Mouse (Mus musculus) adrenal gland, adult (tissue): ENCODE data around the gene Tcirg1.

Experiments
- DNase-seq, 2 experiments: peaks; one replicate each; pipeline ENCODE4 v3.0.0; 2022 to 2023; ENCODE audit warnings: low spot score in 1 of 2; ENCODE audit not compliant: inconsistent age in 2 of 2

Tcirg1 gene

DNA sequence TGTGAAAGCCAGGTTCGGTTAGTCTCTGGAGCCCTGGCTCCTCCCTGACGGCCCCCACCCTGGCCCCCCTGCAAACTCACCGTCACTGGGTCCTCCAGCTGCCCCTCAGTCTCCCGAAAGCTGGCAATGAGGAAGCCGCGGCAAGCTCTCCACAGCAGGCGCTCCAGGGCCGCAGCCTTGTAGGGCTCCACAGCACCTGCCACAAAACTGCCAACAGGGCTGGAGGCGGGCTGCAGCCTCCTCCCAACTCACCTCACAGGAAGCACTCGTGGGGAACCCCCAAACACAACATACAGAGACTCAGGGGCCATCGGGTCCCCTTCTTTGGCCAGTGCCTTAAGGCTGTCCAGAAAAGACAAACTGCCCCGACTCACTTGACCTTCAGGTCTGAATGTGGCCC, 4.0 kb downstream of the Tcirg1 start:
- no peak for DNase-seq

DNA sequence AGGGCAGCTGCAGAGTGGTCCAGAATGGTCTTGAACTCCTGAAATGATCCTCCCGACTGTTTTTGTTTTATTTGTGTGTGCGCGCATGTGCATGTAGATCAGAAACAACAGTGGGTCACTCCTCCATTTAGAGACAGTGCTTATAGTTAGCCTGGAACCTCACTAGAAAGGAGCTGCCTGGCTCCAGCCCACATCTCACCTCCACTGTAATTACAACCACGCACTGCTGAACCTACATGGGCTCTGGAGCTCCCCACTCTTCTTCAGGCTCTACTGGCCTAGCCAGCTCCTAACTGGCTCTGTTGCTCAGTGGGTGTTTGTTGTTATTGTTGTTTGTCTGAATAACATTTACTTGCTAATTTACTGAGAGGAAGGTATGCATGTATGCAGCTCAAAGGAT, 7.3 kb downstream of the Tcirg1 start:
- no peak for DNase-seq

- no peak for DNase-seq
These were observed 8.0 kb downstream of the Tcirg1 start for GRCm38 (mm10) chr19:3898952-3899351.

- no peak for DNase-seq
These were observed 9.4 kb downstream of the Tcirg1 start for GRCm38 (mm10) chr19:3897557-3897956.

- no peak for DNase-seq
These were observed 10.7 kb downstream of the Tcirg1 start for GRCm38 (mm10) chr19:3896208-3896607.

DNA sequence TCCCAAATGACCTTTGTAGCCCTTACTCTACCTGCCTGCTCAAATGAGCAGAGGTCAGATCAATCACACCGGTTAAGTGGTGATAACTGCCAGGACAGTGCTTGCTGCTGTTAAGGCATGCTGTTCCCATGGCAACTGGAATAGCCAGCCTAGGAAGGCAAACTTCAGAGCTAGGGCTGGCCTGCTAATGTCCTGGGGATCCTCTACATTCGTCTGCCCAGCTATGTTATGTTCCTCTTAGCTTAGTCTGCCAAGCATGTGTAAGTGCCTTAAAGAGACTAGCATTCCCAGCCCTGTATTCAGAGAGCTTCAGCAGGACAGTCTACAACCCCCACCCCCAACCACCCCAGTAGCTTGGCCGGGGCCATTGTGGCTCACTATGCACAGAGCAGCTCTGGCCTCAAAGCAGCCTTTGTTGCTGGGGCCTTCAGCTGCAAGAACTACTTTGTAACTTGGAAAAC, 11.7 kb downstream of the Tcirg1 start:
- no peak for DNase-seq

- DNase-seq: no peak
These were observed 12.6 kb downstream of the Tcirg1 start for GRCm38 (mm10) chr19:3894294-3894693.

DNA sequence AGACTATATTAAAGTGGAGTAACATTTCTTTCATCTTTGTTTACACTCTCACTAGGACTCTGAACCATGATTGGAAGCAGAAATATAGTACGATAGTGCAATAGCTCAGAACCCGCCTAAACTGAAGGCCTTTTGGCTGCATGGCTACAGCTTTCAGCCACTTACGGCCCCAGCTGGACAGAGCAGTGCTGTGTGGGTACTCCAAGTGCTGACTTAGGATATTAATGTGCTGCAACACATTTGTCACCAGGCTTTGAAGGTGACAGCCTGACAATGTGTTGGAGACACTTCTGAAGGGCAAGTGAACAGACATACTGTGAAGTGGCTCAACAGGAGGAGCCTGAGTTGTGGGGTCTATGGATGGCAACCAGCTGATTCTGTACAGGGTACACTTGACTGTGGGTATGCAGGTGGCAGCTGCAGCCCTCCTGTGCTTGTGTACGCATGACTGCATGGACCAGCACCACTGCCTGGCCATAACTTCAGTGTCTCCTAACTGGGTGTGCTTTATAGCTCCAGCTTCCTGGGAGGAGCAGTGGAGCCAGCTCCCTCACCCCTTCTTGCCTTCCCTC, 13.3 kb downstream of the Tcirg1 start:
- no peak for DNase-seq

GRCm38 (mm10) chr19:3890181-3890580, 16.8 kb downstream of the Tcirg1 start:
- no peak for DNase-seq

- DNase-seq: no peak
These were observed 17.8 kb downstream of the Tcirg1 start for GRCm38 (mm10) chr19:3889096-3889495.

DNA sequence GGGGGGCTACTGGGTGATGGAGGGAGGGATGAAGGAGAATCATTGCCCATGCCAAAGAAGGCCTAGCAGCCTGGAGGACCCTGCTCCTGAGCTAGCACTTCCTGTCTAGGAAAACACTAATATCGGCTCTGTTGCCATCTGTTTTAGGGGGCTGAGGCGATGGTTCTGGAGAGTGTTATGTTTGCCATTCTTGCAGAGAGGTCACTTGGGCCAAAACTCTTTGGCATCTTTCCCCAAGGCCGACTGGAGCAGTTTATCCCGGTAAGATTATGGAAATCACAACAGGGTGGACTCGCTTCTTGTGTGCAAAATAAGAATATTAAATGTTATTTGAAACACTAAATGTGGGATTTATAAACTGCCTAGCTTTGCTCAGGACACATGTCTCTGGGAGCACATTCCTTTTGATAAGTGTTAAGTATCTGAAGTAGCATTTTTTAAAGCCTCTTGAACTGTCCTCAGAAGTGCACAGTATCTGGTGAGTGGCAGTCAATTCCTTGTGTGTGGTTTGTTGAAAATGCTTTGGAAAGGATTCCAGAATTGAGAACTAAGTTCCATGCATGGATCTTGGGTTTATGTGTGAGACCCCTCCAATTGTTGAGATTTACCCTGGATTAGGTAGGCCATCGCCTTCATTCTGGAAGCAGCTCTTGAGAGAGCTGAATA, 22.5 kb downstream of the Tcirg1 start:
- peak; percentile 35 to 77 for DNase-seq

DNA sequence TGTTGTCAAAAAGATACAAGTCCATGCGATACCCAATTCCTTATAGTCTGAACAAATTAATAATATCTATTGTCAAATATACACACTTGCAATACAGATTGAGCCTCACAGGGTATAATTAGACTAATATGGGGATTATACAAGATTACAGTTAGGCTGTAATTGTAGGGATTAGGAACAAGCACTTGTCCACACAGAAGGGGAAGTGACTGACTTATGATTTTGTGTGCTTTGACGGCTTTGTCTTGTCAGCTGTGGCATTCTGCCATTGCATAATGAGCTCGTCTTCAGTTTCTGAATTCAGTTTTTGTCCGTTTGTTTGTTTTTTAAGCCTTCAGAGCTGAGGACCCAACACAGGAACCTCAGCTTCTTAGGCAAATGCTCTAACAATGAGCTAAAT, 24.7 kb downstream of the Tcirg1 start:
- no peak for DNase-seq

DNA sequence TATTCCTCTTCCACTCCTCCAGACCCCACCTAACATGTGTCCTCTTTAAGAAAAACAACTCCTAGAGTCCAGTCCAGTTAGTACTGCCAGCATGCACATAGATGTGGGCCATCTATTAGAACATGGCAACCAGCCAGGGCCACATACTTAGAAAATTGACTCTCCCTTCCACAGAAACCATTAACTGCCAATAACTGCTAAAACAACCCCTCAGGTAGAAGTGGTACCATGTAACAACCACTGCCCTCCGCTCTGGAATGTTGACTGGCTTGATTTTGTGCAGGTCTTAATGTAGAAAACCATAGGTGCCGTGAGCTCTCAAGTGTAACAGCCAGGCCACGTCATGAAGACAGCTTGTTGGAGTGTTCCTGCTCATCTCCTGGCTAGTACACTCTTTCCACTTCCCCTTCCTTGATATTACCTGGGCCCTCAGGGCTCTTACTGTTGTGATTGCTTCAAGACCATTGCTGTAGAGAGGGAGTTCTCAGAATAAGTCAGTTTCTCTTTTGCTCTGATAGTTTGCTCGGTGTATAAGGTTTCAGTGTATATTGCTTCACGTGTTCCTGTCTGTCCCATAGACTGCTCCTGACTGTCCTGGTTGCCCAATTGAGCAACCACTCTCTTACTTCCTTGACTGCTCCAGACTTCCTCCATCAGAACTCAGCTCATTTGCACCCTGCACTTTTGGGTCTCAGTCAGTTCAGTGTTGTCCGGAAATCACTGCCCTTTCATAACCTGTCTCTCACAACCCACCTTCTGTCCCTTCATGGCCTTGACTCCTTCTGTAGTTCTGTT, 26.7 kb downstream of the Tcirg1 start:
- no peak for DNase-seq

GRCm38 (mm10) chr19:3875045-3875444, 31.9 kb downstream of the Tcirg1 start:
- DNase-seq: no peak

DNA sequence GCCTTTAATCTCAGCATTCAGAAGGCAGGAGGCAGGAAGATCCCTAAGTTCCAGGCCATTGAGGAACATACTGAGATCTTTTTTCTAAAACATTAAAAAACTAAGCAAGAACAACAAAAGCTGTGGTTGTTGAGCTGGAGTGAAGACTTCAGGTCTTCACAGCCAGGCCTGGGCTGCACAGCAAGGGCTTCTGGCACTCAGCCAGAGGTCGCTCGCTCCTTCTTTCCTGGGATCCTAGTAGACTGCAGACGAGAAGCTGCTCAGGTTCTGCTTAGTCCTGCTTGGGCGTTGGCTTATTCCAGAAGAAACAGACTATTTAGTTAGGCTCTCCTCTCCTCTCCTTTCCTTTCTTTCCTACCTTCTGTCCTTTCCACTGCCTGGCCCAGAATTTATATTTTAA, 34.6 kb downstream of the Tcirg1 start:
- peak in 1 of 2 experiments; percentile 71 for DNase-seq

- DNase-seq: peak in 1 of 2 experiments; percentile 76
These were observed 35.5 kb downstream of the Tcirg1 start for GRCm38 (mm10) chr19:3871468-3871867.

- DNase-seq: no peak
These were observed 38.6 kb downstream of the Tcirg1 start for GRCm38 (mm10) chr19:3868290-3868689.

DNA sequence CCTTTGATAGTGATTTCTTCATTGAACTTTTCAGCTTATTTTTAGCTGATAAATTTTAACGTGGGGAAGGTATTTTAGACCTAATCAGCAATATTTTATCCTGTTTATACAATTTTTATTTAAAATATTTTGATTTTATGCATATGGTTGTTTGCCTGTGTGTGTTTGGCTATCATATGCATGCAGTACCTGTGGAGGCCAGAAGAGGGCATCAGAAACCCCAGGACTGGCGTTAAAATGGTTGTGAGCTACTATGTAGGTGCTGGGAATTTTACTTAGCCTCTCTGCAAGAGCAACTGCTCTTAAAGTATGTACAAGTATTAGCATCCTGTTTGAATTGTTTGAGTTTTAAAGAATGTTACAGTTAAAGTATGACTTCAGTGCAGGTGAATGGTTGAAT, 42.0 kb downstream of the Tcirg1 start:
- no peak for DNase-seq

DNA sequence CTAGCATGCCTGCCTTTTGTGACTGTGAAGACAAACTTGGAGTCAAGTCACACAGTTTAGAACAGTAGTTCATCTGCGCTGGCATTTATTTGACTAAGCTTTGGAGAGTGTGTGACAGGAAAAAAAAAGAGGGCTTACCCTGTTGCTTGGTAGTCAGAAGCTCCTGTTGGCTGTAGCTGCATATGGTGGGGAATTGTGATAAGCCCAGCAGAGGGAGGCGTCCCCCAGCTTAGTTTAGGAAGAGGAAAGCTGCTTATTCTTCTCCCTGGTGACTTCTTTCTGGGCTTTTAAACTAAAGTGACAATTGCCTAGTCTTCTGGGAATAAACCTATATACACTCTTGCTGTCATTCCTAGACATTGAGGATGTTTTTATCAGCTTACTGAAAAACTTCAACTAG, 44.2 kb downstream of the Tcirg1 start:
- no peak for DNase-seq

DNA sequence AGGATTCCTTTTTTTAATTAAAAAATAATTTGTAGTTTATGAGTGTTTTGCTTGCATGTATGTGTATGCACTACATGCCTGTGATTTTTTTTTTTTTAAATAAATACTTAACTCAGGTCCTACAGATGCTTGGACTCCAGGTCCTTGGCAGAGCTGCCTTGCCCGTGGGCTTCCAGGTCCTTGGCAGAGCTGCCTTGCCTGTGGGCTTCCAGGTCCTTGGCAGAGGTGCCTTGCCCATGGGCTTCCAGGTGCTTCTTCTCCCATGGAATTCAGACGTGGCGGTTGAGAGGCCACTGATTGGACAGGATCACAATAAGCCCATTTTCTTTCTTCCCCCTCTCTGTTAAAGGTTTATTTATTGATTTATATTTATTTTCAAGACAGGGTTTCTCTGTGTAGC, 49.7 kb downstream of the Tcirg1 start:
- no peak for DNase-seq

- DNase-seq: peak; percentile 60 to 80
These were observed 51.3 kb downstream of the Tcirg1 start for GRCm38 (mm10) chr19:3855601-3856000.

DNA sequence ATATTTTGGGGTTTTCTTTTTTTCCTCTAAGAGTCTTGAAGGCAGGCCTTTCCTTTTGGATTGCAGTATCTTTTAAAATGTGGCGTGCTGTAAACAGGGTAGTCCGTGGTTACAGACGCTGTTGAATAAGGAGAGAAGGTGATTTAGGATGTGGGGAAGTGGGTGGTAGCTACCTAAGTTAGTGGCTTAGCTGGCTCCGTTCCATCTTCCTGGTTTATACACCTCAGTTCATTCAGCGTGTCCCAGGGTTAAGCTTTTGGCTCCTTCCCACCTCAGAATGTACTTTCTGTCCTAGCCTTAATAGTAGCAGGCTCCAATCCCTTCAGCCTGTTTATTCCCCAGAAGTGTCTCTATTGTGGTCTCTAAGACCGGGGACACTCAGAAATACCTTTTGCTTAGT, 51.8 kb downstream of the Tcirg1 start:
- peak in 1 of 2 experiments; percentile 61 for DNase-seq
